Mouse (Mus musculus) small intestine, adult 2 months (tissue): ENCODE measurements around the gene Wdr24. TPM values are rescaled to one million over a fixed set of nuclear protein-coding genes. Genes with fewer than 3 reads are reported as not detected.

Experiments
- H3K27ac ChIP-seq: fragments of 200-500 bp; 2 replicates; pipeline ENCODE4 v1.5.1; 2012; ENCODE audit warnings: low read depth, low read length, control low read depth, inconsistent platforms; ENCODE audit not compliant: insufficient read depth
- H3K27me3 ChIP-seq: fragments of 200-500 bp; 2 replicates; pipeline ENCODE4 v1.6.1; 2012; ENCODE audit warnings: mild to moderate bottlenecking, moderate library complexity, low read length, inconsistent platforms; ENCODE audit not compliant: control insufficient read depth, insufficient read depth
- H3K36me3 ChIP-seq: fragments of 200-500 bp; 2 replicates; pipeline ENCODE4 v1.6.1; 2012; ENCODE audit warnings: mild to moderate bottlenecking, low read length, control low read depth, inconsistent platforms; ENCODE audit not compliant: control insufficient read depth, insufficient read depth
- H3K4me1 ChIP-seq: fragments of 200-500 bp; 2 replicates; pipeline ENCODE4 v1.6.1; 2012; ENCODE audit warnings: low read length, inconsistent platforms, mixed read lengths; ENCODE audit not compliant: control insufficient read depth, insufficient read depth, insufficient read length
- H3K4me3 ChIP-seq: fragments of 200-500 bp; 2 replicates; pipeline ENCODE4 v1.5.1; 2012; ENCODE audit warnings: low read depth, mild to moderate bottlenecking, control low read depth, inconsistent platforms, low read length, moderate library complexity
- CTCF ChIP-seq: fragments of 200-500 bp; IDR thresholded peaks from 2 replicates; pipeline ENCODE4 v1.5.1; 2012; ENCODE audit warnings: low read depth, mild to moderate bottlenecking, control low read depth, inconsistent platforms, low read length, moderate library complexity, mixed read lengths; ENCODE audit not compliant: insufficient replicate concordance, insufficient read length; ENCODE audit errors: extremely low read depth
- POLR2A ChIP-seq: fragments of 200-500 bp; IDR thresholded peaks from 2 replicates; pipeline ENCODE4 v1.6.1; 2012; ENCODE audit warnings: low read depth, mild to moderate bottlenecking, control low read depth, inconsistent platforms, low read length, moderate library complexity
- WGBS: fragments of 180-500 bp; shearing (Covaris S2); methylation state at CpG from one replicate; pipeline ENCODE4 v1.1.7; 2018; 5-methylcytosine and 5-hydroxymethylcytosine counted together
- polyA plus RNA-seq: library from polyadenylated mRNA; depleted of rRNA; stranded (reverse); fragments of >200 nt; gene quantifications from 2 replicates; pipeline ENCODE4 v1.2.3, GENCODE M21; 2012

Gene Wdr24
- polyA plus RNA-seq, 1 experiment = 40.0 TPM

- peak overlapping the region; percentile 52 for H3K27ac ChIP-seq
- TF ChIP-seq CTCF = no peak
- no peak for TF ChIP-seq POLR2A
- H3K4me1 ChIP-seq = peaks cover 14% of the 10 kb centered on the region
- WGBS = under 1% methylated on average over 38 of the region's 38 CpGs
- H3K27me3 ChIP-seq = no peaks in the 10 kb centered on the region
- H3K4me3 ChIP-seq = peak overlapping the region; percentile 92
- peaks cover 30% of the 10 kb centered on the region for H3K36me3 ChIP-seq
These were observed 20.4 kb downstream of the Wdr24 start for GRCm38 (mm10) chr17:25843636-25844395.

- Histone ChIP-seq H3K4me3 (peak within 1 kb of the TSS; percentile 92), H3K27me3 (no peaks in the 10 kb centered on the region), H3K27ac (peak within 1 kb of the TSS; percentile 52), H3K36me3 (peaks cover 25% of the 10 kb centered on the region), H3K4me1 (peaks cover 10% of the 10 kb centered on the region)
- TF ChIP-seq POLR2A = peak; percentile 93
- TF ChIP-seq CTCF = peak; percentile 52; the same call in 1 of the 2 replicates
- 1% methylated on average over 21 of the region's 21 CpGs for WGBS
These were observed 21.0 kb downstream of the Wdr24 start, which contains the start of gene Rhot2 for GRCm38 (mm10) chr17:25844396-25844901. Rhot2 (minus strand) TSS chr17:25844851.

- 91% methylated on average over 6 of the region's 6 CpGs for WGBS
- Histone ChIP-seq H3K27ac (no peak overlapping the region), H3K36me3 (no peaks in the 10 kb centered on the region), H3K4me3 (no peak overlapping the region), H3K4me1 (peaks cover 28% of the 10 kb centered on the region), H3K27me3 (no peaks in the 10 kb centered on the region)
- TF ChIP-seq POLR2A (no peak), CTCF (no peak)
These were observed 36.8 kb downstream of the Wdr24 start for GRCm38 (mm10) chr17:25860229-25860628.

- no peak for TF ChIP-seq POLR2A
- H3K36me3 ChIP-seq = no peaks in the 10 kb centered on the region
- peaks cover 35% of the 10 kb centered on the region for H3K4me1 ChIP-seq
- H3K27me3 ChIP-seq = no peaks in the 10 kb centered on the region
- peak within 1 kb of the TSS; percentile 46 for H3K27ac ChIP-seq
- 2% methylated on average over 65 of the region's 65 CpGs for WGBS
- H3K4me3 ChIP-seq = peak within 1 kb of the TSS; percentile 81
These were observed 37.6 kb downstream of the Wdr24 start, which contains the start of gene Wdr90 for GRCm38 (mm10) chr17:25860832-25861703. Wdr90 (minus strand) TSS chr17:25861501.

- H3K4me1 ChIP-seq = peaks cover 35% of the 10 kb centered on the region
- TF ChIP-seq POLR2A (0 out of 2 replicates have a peak, but pooled peaks have one; percentile 39), CTCF (no peak)
- H3K36me3 ChIP-seq = no peaks in the 10 kb centered on the region
- H3K27me3 ChIP-seq = no peaks in the 10 kb centered on the region
- H3K27ac ChIP-seq = peak overlapping the region; percentile 46
- WGBS = 4% methylated on average over 6 of the region's 6 CpGs
- H3K4me3 ChIP-seq = peak overlapping the region; percentile 81
These were observed 38.5 kb downstream of the Wdr24 start for GRCm38 (mm10) chr17:25861704-25862612.

- Histone ChIP-seq H3K4me1 (peaks cover 40% of the 10 kb centered on the region), H3K36me3 (no peaks in the 10 kb centered on the region), H3K27ac (peak overlapping the region; percentile 44), H3K4me3 (no peak overlapping the region), H3K27me3 (no peaks in the 10 kb centered on the region)
- TF ChIP-seq POLR2A = no peak
- TF ChIP-seq CTCF = 0 out of 2 replicates have a peak, but pooled peaks have one; percentile 18
- WGBS = 36% methylated on average over 6 of the region's 6 CpGs
These were observed 40.3 kb downstream of the Wdr24 start for GRCm38 (mm10) chr17:25863681-25864080.
